Mouse (Mus musculus): ENCODE measurements around the gene Gna13. TPM values are rescaled to one million over a fixed set of nuclear protein-coding genes. Genes with fewer than 3 reads are reported as not detected.

Gene Gna13
- polyA plus RNA-seq, 1 experiment from 2014 or later, result 38.0 TPM

DNA sequence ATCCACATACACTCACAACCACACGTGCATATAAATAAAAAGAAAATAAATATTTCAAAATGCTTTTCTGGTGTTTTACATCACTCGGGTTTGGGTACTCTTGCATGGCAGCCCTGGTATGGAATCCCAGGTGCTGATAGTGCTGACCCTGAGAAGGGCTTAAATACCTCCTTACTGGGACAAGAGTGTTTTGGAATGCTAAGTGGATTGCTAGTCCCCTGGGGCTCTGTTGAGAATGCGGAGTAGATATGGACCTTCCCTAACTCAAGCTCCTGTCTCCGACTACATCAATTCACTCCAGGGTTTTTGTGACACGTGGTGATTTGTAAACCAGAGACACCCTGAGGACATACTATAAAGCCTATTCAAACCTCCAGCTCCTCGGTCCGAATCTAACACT is 19.1 kb upstream of the Gna13 start:
- Histone ChIP-seq H3K27ac (ENCODE audit: low read depth) (peak overlapping the region; percentile 51; the same call in 1 of the 2 replicates), H3K9me3 (ENCODE audit: control insufficient read depth, low read length) (no peaks in the 10 kb centered on the region), H3K4me3 (ENCODE audit: low read depth, low read length) (no peak overlapping the region), H3K27me3 (replicated peaks; ENCODE audit: control insufficient read depth, insufficient read depth, low read length) (no peaks in the 10 kb centered on the region), H3K4me1 (replicated peaks; ENCODE audit: control insufficient read depth, insufficient read depth, low read length) (peaks cover 34% of the 10 kb centered on the region), H3K36me3 (ENCODE audit: control insufficient read depth, insufficient read depth, low read length) (no peaks in the 10 kb centered on the region), H3K4me2 (ENCODE audit: low read length) (no peak overlapping the region), H3K9ac (ENCODE audit: low read length) (no peak overlapping the region)
- WGBS, result 45% methylated on average over 7 of the region's 7 CpGs
- ATAC-seq (replicated peaks; ENCODE audit: low FRiP score, low TSS enrichment, low read depth) (no peak), DNase-seq (ENCODE audit: low spot score) (no peak)

DNA sequence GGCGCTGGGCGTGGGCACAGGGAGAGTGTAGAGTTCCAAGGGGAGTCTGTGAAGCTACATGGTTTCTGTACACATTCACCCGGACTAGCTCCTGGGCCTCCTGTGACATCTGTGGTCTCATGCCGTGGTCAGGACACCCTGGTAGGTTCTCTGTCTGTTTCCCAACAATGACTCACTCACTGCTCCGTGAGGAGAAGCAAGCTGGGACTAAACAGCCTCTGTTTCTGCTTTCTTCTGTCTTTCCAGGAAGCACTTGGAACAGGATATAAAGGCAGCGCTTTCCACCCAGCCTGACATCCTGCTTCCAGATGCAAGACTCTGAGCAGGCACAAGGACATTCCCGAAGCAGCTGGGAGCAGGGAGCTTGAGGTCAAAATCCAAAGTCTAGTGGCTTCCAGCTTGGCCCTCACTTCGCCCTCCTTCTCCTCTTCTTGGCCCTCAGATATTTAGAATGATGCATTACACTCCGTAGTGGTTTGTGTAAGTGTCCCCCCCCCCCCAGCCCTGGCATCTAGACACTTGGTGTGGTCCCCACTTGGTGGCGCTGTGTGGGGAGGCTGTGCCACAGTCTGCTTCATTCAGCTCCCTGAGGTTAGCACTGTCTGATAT is 18.5 kb upstream of the Gna13 start:
- Histone ChIP-seq H3K4me3 (ENCODE audit: low read depth, low read length) (no peak overlapping the region), H3K4me2 (ENCODE audit: low read length) (no peak overlapping the region), H3K27me3 (replicated peaks; ENCODE audit: control insufficient read depth, insufficient read depth, low read length) (no peaks in the 10 kb centered on the region), H3K9ac (ENCODE audit: low read length) (0 out of 2 replicates have a peak overlapping the region, but pooled peaks have one; percentile 8), H3K9me3 (ENCODE audit: control insufficient read depth, low read length) (no peaks in the 10 kb centered on the region), H3K27ac (ENCODE audit: low read depth) (peak overlapping the region; percentile 51; the same call in 1 of the 2 replicates), H3K4me1 (replicated peaks; ENCODE audit: control insufficient read depth, insufficient read depth, low read length) (peaks cover 37% of the 10 kb centered on the region), H3K36me3 (ENCODE audit: control insufficient read depth, insufficient read depth, low read length) (no peaks in the 10 kb centered on the region)
- no peak for ATAC-seq (replicated peaks; ENCODE audit: low FRiP score, low TSS enrichment, low read depth)
- no peak for DNase-seq (ENCODE audit: low spot score)
- 27% methylated on average over 10 of the region's 10 CpGs for WGBS

DNA sequence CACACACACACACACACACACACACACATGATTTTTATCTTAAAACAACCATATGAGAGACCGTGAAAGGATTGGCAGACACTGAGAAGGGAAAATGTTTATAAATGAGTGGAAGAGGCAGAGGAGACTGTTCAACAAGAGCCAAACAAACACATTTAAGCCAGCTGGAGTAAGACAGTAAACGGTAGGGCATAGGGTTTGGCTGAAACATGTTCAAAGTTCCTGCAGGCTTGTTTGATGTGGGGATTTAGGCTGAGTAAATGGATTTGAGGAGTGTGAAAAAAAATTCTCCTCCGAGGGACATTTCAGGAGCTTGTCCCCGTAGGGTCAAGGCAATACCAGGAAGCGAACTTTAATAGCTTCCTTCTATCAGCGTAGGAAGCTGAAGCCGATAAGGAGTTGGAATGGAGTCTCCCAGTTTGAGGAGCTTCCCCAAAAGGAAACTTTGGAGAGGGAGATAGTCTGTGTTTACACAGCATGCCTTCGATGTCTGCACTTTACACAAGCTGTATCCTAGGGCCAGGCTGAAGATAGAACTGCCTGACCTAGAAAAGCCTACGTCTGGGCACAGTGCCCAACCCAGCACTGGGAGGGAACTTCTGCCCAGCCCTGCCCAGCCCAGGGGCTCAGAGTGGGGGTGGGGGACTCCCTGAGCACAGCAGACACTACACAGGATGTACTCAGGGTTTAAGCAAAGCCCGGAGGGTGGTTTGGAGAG is 15.2 kb upstream of the Gna13 start:
- WGBS, result 21% methylated on average over 10 of the region's 10 CpGs
- Histone ChIP-seq H3K9me3 (ENCODE audit: control insufficient read depth, low read length) (no peaks in the 10 kb centered on the region), H3K27me3 (replicated peaks; ENCODE audit: control insufficient read depth, insufficient read depth, low read length) (no peaks in the 10 kb centered on the region), H3K4me3 (ENCODE audit: low read depth, low read length) (no peak overlapping the region), H3K4me1 (replicated peaks; ENCODE audit: control insufficient read depth, insufficient read depth, low read length) (peaks cover 42% of the 10 kb centered on the region), H3K27ac (ENCODE audit: low read depth) (peak overlapping the region; percentile 58), H3K36me3 (ENCODE audit: control insufficient read depth, insufficient read depth, low read length) (no peaks in the 10 kb centered on the region), H3K4me2 (ENCODE audit: low read length) (peak overlapping the region; percentile 9), H3K9ac (ENCODE audit: low read length) (no peak overlapping the region)
- DNase-seq (ENCODE audit: low spot score) (no peak), ATAC-seq (replicated peaks; ENCODE audit: low FRiP score, low TSS enrichment, low read depth) (no peak; the same call in 1 of the 2 replicates)

DNA sequence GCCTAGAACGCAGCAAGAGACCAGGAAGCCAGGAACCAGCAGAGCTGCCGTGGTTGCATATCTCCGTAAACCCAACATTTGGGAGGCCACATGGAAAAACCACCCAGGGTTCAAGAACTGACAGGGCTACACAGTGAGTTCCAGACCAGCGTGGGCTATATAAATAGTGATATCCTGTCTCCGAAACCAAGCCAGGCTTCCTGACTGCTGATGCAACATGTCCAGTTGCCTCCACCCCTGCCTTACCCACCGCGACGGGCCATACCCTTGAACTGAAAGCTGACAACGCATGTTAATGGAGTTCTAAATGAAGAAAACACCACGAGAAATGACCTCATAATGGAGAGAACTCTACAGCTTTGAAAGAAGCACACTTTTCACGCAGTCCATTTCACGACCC is 14.2 kb upstream of the Gna13 start:
- H3K36me3 ChIP-seq (ENCODE audit: control insufficient read depth, insufficient read depth, low read length), result no peaks in the 10 kb centered on the region
- H3K4me2 ChIP-seq (ENCODE audit: low read length), result no peak overlapping the region
- ATAC-seq (replicated peaks; ENCODE audit: low FRiP score, low TSS enrichment, low read depth), result no peak
- no peak overlapping the region for H3K9ac ChIP-seq (ENCODE audit: low read length)
- DNase-seq (ENCODE audit: low spot score), result no peak
- no peak overlapping the region for H3K4me3 ChIP-seq (ENCODE audit: low read depth, low read length)
- peak overlapping the region; percentile 58; the same call in 1 of the 2 replicates for H3K27ac ChIP-seq (ENCODE audit: low read depth)
- no peaks in the 10 kb centered on the region for H3K9me3 ChIP-seq (ENCODE audit: control insufficient read depth, low read length)
- 71% methylated on average over 12 of the region's 12 CpGs for WGBS
- H3K4me1 ChIP-seq (replicated peaks; ENCODE audit: control insufficient read depth, insufficient read depth, low read length), result peaks cover 46% of the 10 kb centered on the region
- H3K27me3 ChIP-seq (replicated peaks; ENCODE audit: control insufficient read depth, insufficient read depth, low read length), result no peaks in the 10 kb centered on the region

DNA sequence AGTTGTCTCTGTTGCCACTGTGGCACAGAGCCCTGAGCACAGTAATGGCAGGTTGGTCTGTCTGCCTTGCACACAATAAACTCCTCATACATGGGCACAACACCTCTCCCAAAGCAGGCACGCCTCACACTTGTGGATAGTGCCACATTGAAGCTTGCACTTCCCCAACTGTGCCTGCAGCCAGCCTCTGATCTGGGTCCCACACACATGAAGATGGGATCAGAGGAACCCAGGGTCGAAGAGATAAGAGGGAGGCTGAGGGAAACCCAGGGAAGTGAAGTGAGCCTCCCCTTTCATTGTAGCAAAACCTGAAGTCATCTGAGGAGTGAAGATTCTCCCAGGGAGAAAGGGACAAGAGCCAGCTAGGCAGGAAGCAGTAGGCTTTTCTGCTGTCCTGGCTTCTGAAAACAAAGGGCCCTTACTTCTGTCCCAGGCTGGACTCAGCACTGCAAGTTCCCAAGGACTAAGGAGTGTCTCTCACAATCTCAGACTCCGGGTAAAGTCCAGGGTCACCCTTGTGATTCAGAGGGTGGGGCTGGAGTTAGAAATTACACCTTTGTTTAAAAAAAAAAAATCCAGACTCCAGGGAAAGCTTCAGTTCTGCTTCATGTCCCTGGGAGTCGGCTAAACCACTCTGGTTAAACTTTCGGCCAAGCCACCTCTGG is 12.8 kb upstream of the Gna13 start:
- no peaks in the 10 kb centered on the region for H3K36me3 ChIP-seq (ENCODE audit: control insufficient read depth, insufficient read depth, low read length)
- H3K9ac ChIP-seq (ENCODE audit: low read length), result no peak overlapping the region
- 49% methylated on average over 5 of the region's 5 CpGs for WGBS
- ATAC-seq (replicated peaks; ENCODE audit: low FRiP score, low TSS enrichment, low read depth) (peak; percentile 77), DNase-seq (ENCODE audit: low spot score) (no peak)
- peak overlapping the region; percentile 86 for H3K27ac ChIP-seq (ENCODE audit: low read depth)
- H3K4me3 ChIP-seq (ENCODE audit: low read depth, low read length), result no peak overlapping the region
- no peak overlapping the region for H3K4me2 ChIP-seq (ENCODE audit: low read length)
- peaks cover 43% of the 10 kb centered on the region for H3K4me1 ChIP-seq (replicated peaks; ENCODE audit: control insufficient read depth, insufficient read depth, low read length)
- no peaks in the 10 kb centered on the region for H3K9me3 ChIP-seq (ENCODE audit: control insufficient read depth, low read length)
- H3K27me3 ChIP-seq (replicated peaks; ENCODE audit: control insufficient read depth, insufficient read depth, low read length), result no peaks in the 10 kb centered on the region

DNA sequence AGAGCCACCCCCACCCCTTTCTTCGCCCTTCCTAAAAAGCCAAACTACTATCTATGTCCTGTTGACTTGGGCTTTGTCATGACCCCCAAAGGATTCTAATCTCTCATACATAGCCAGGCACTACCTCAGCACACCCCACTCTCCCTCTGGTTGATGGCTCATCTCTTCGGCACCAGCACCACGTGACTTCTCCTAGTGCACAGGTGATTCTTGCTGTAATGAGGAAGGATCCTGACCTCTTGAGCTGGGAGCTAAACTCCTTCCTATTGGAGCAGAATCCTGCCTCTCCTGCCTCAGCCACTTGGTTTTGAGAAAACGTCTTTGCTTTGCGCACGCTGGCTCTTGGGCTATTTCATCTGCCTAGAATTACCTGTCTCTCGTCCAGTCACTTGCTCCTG is 12.3 kb upstream of the Gna13 start:
- H3K4me2 ChIP-seq (ENCODE audit: low read length), result no peak overlapping the region
- no peaks in the 10 kb centered on the region for H3K36me3 ChIP-seq (ENCODE audit: control insufficient read depth, insufficient read depth, low read length)
- ATAC-seq (replicated peaks; ENCODE audit: low FRiP score, low TSS enrichment, low read depth) (peak; percentile 68), DNase-seq (ENCODE audit: low spot score) (no peak)
- H3K9ac ChIP-seq (ENCODE audit: low read length), result no peak overlapping the region
- H3K27me3 ChIP-seq (replicated peaks; ENCODE audit: control insufficient read depth, insufficient read depth, low read length), result no peaks in the 10 kb centered on the region
- 70% methylated on average over 7 of the region's 7 CpGs for WGBS
- H3K4me3 ChIP-seq (ENCODE audit: low read depth, low read length), result no peak overlapping the region
- no peaks in the 10 kb centered on the region for H3K9me3 ChIP-seq (ENCODE audit: control insufficient read depth, low read length)
- H3K27ac ChIP-seq (ENCODE audit: low read depth), result peak overlapping the region; percentile 86
- H3K4me1 ChIP-seq (replicated peaks; ENCODE audit: control insufficient read depth, insufficient read depth, low read length), result peaks cover 43% of the 10 kb centered on the region

DNA sequence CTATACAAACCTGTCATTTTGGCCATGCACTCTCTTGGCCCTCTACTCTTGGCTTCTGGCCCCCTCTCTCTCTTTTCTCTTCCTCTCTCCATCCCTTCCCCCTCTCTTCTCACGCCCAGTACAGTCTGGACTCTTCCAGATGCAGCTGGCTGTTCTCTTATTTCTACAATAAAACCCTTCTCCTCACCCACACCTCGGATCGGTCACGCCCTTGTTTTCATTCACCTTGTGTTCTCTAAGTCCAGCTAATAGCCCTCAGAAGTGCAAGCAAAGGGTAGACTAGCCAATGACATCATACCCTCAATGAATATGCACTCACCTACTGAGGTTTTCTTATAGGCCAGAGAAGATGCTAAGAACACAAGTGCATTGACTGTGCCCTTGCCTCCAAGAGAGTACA is 11.1 kb upstream of the Gna13 start:
- no peak for ATAC-seq (replicated peaks; ENCODE audit: low FRiP score, low TSS enrichment, low read depth)
- H3K9me3 ChIP-seq (ENCODE audit: control insufficient read depth, low read length), result no peaks in the 10 kb centered on the region
- H3K9ac ChIP-seq (ENCODE audit: low read length), result no peak overlapping the region
- no peaks in the 10 kb centered on the region for H3K36me3 ChIP-seq (ENCODE audit: control insufficient read depth, insufficient read depth, low read length)
- DNase-seq (ENCODE audit: low spot score), result no peak
- H3K4me1 ChIP-seq (replicated peaks; ENCODE audit: control insufficient read depth, insufficient read depth, low read length), result peaks cover 53% of the 10 kb centered on the region
- H3K27me3 ChIP-seq (replicated peaks; ENCODE audit: control insufficient read depth, insufficient read depth, low read length), result no peaks in the 10 kb centered on the region
- H3K4me2 ChIP-seq (ENCODE audit: low read length), result no peak overlapping the region
- WGBS, result 72% methylated on average over 4 of the region's 4 CpGs
- no peak overlapping the region for H3K27ac ChIP-seq (ENCODE audit: low read depth)
- no peak overlapping the region for H3K4me3 ChIP-seq (ENCODE audit: low read depth, low read length)

DNA sequence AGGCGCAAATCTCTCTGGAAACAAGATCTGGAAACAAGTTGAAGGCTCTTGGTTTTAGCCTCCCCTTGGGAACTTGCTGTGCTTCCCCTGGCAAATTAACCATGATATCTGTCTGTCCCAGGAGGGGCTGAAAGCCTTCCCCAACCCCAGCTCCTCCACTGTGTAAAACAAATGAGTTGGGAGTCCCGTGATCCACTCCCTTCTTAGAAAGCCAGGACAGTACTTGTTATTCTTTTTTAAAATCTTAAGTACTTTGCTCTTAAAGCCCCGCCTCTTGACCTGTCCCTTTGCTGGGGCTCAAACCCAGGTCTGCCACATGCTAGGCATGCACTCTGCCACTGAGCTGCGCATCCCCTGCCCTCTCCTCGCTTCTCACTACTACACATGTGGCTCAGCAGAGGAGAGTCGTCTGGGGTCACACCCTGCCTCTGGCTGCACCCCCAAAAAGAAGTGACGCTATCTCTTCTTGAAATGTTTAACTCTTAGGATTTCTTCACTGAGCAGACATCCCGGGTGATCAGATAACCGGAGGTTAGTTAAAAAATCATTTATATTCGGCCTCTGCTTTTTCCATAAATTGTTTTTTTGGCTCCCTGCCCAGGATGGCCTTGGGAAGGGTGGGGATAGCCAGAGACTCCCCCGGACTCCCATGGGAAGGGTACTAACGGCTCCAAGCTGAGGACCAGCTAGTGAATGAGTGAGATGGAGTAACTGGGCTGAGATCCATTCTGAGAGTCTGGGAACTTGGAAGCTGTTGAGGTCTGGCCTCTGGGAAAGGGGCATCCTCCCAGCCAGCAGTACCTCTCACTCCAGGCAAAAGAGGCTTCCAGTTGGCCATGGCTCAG is 9.0 kb upstream of the Gna13 start:
- Histone ChIP-seq H3K27me3 (replicated peaks; ENCODE audit: control insufficient read depth, insufficient read depth, low read length) (no peaks in the 10 kb centered on the region), H3K9me3 (ENCODE audit: control insufficient read depth, low read length) (no peaks in the 10 kb centered on the region), H3K4me3 (ENCODE audit: low read depth, low read length) (no peak overlapping the region), H3K4me1 (replicated peaks; ENCODE audit: control insufficient read depth, insufficient read depth, low read length) (peaks cover 40% of the 10 kb centered on the region), H3K27ac (ENCODE audit: low read depth) (peak overlapping the region; percentile 44), H3K4me2 (ENCODE audit: low read length) (no peak overlapping the region), H3K9ac (ENCODE audit: low read length) (no peak overlapping the region), H3K36me3 (ENCODE audit: control insufficient read depth, insufficient read depth, low read length) (no peaks in the 10 kb centered on the region)
- DNase-seq (ENCODE audit: low spot score), result no peak
- WGBS, result 38% methylated on average over 12 of the region's 12 CpGs
- ATAC-seq (replicated peaks; ENCODE audit: low FRiP score, low TSS enrichment, low read depth), result no peak

Data from intestine, embryonic 14.5 days (tissue).